17 mouse cellular contexts compared by ENCODE assay signal in genomic region chr14:98538267-98538666, GRCm38 (mm10).
DNase-seq lines count a peak whose midpoint lies in the region; ATAC-seq and TF ChIP-seq lines count a peak whose summit lies in the region.
"Had no signal": no experiment of that assay in that cellular context is flagged by ENCODE, and none has a peak within 500 bp of the region (broad histone marks: within the 10 kb centered on the region; RNA-seq: fewer than 3 reads in every experiment).

No protein-coding gene starts in this region.

- peak overlapping the region; percentile 31; the same call in 1 of the 2 replicates for H3K27ac ChIP-seq in forebrain, embryonic 15.5 days (replicated peaks)
- no peak overlapping the region for H3K27ac ChIP-seq in midbrain, postnatal 0 days (ENCODE audit: low read depth, low read length)
- no peak overlapping the region for H3K27ac ChIP-seq in gastrocnemius, adult 2 months
- H3K27ac ChIP-seq: limb, embryonic 10.5 days had no signal

- ATAC-seq in forebrain, embryonic 15.5 days (replicated peaks) = peak; percentile 75
- ATAC-seq in midbrain, postnatal 0 days (ENCODE audit: low FRiP score) = no peak

- H3K4me2 ChIP-seq in forebrain, embryonic 15.5 days (replicated peaks) = no peak overlapping the region
- H3K4me2 ChIP-seq in midbrain, postnatal 0 days (ENCODE audit: low read depth, low read length, poor library complexity, severe bottlenecking) = no peak overlapping the region
- H3K4me2 ChIP-seq: liver, embryonic 11.5 days had no signal

- WGBS in forebrain, embryonic 15.5 days = 18% methylated on average over 4 of the region's 4 CpGs
- WGBS in midbrain, postnatal 0 days = 25% methylated on average over 4 of the region's 4 CpGs

- H3K4me1 ChIP-seq in forebrain, embryonic 15.5 days = peaks cover 17% of the 10 kb centered on the region; the same call in 1 of the 2 replicates
- no peaks in the 10 kb centered on the region for H3K4me1 ChIP-seq in midbrain, postnatal 0 days (ENCODE audit: insufficient read depth, low read length)

- H3K27me3 ChIP-seq in forebrain, embryonic 15.5 days = no peaks in the 10 kb centered on the region
- no peaks in the 10 kb centered on the region for H3K27me3 ChIP-seq in midbrain, postnatal 0 days (ENCODE audit: insufficient read depth, low read length)

- intact Hi-C loops in gastrocnemius, adult 2 months (cut with DNase I) = no loop called here

- no peak overlapping the region for H3K9ac ChIP-seq in forebrain, embryonic 15.5 days (replicated peaks)
- H3K9ac ChIP-seq in midbrain, postnatal 0 days (replicated peaks; ENCODE audit: low read length, poor library complexity, severe bottlenecking) = no peak overlapping the region

- DNase-seq in retina, embryonic 14.5 days (ENCODE audit: low spot score) = peak; percentile 38
- no peak for DNase-seq in retina, postnatal 1 day
- DNase-seq in mesoderm, embryonic 11.5 days (ENCODE audit: low read depth, low spot score) = peak; percentile 22
- peak; percentile 12 for DNase-seq in midbrain, postnatal 0 days (ENCODE audit: low spot score)
- no peak for DNase-seq in gastrocnemius, adult 2 months
- no peak for DNase-seq in adrenal gland, adult 2 months
- DNase-seq: adrenal gland, adult 8-10 months; cerebellum, adult 11-12 months; gastrocnemius, postnatal 25 days; heart, postnatal 10 days; kidney, adult 8-10 months; lung, adult 2 months; lung, postnatal 36 days; thymus, postnatal 4 days had no signal

- no peaks in the 10 kb centered on the region for H3K36me3 ChIP-seq in forebrain, embryonic 15.5 days
- no peaks in the 10 kb centered on the region for H3K36me3 ChIP-seq in midbrain, postnatal 0 days (ENCODE audit: insufficient read depth, low read length)
- H3K36me3 ChIP-seq: limb, embryonic 10.5 days had no signal

- TF ChIP-seq CTCF in midbrain, postnatal 0 days (IDR thresholded peaks at IDR 0.05) = no peak
- TF ChIP-seq CTCF in gastrocnemius, adult 2 months (IDR thresholded peaks at IDR 0.05) = no peak

- no peak overlapping the region for H3K4me3 ChIP-seq in forebrain, embryonic 15.5 days
- no peak overlapping the region for H3K4me3 ChIP-seq in midbrain, postnatal 0 days (ENCODE audit: low read depth, low read length)
- H3K4me3 ChIP-seq in gastrocnemius, adult 2 months = no peak overlapping the region
- H3K4me3 ChIP-seq: limb, embryonic 10.5 days had no signal

- no peaks in the 10 kb centered on the region for H3K9me3 ChIP-seq in forebrain, embryonic 15.5 days
- H3K9me3 ChIP-seq in midbrain, postnatal 0 days (ENCODE audit: low read length) = no peaks in the 10 kb centered on the region
- H3K9me3 ChIP-seq: limb, embryonic 10.5 days had no signal

Comparison
In these comparisons a context has a peak if more than half of its experiments do, and no peak if none do; other contexts are left out.
1. DNase-seq: peak in retina, embryonic 14.5 days (single experiment), mesoderm, embryonic 11.5 days (single experiment) and midbrain, postnatal 0 days (single experiment); none in retina, postnatal 1 day (single experiment), gastrocnemius, adult 2 months (single experiment) and adrenal gland, adult 2 months (single experiment).